Mouse (Mus musculus): ENCODE measurements around the gene Mfsd7a. TPM values are rescaled to one million over a fixed set of nuclear protein-coding genes. Genes with fewer than 3 reads are reported as not detected.

The Mfsd7a gene
- polyA plus RNA-seq, 1 experiment from 2014 or later: 0.21 TPM

DNA sequence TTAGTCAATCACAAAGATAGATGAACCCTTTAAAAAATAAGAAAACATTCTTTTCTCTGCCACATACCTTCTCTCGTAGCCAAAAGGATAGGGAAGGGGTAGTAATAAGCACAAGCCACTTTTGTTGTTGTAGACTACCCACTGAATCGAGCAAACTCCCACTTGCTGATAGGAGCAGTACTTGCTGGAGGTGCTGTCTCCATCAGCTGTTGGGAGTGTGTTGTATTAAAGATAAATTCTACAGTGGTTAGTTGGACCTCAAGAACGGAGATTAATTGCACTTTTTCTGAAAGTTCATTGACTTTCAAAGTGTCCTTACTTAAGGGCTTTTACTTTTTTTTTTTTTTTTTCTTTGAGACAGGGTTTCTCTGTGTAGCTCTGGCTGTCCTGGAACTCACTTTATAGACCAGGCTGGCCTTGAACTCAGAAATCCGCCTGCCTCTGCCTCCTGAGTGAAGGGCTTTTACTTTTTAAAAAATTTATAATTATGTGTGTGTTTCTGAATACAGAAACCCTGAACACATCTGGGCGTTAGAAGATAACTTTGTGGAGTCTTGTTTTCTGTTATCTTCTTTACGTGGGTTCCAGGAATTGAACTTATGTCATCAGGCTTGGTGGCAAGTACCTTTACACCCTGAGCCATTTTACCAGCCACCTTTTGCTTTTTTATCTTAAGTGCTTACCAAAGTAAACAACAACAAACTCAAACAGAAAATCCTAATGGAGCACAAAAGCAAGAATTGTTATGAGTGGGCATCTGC, 16.6 kb upstream of the Mfsd7a start:
- peak overlapping the region; percentile 70 for H3K27ac ChIP-seq (ENCODE audit: low read length)
- H3K27me3 ChIP-seq (ENCODE audit: control insufficient read depth, insufficient read depth, low read depth, low read length): no peaks in the 10 kb centered on the region
- H3K4me3 ChIP-seq (ENCODE audit: low read depth, low read length): no peak overlapping the region
- WGBS (ENCODE audit: insufficient replicate concordance): 28% methylated on average over 6 of the region's 6 CpGs
- peaks cover 47% of the 10 kb centered on the region for H3K4me1 ChIP-seq (ENCODE audit: control insufficient read depth, low read depth, low read length)
- peak overlapping the region; percentile 10 for H3K4me2 ChIP-seq (ENCODE audit: low read depth, low read length)
- no peak for ATAC-seq (ENCODE audit: low read depth)
- no peak overlapping the region for H3K9ac ChIP-seq (ENCODE audit: low read depth, low read length)
- no peaks in the 10 kb centered on the region for H3K9me3 ChIP-seq (replicated peaks; ENCODE audit: control insufficient read depth, low read length)
- no peaks in the 10 kb centered on the region for H3K36me3 ChIP-seq (ENCODE audit: control insufficient read depth, insufficient read depth)

GRCm38 (mm10) chr5:108462446-108462845, 13.8 kb upstream of the Mfsd7a start:
- ATAC-seq (ENCODE audit: low read depth): no peak
- Histone ChIP-seq H3K4me2 (ENCODE audit: low read depth, low read length) (peak overlapping the region; percentile 73), H3K36me3 (ENCODE audit: control insufficient read depth, insufficient read depth) (no peaks in the 10 kb centered on the region), H3K27me3 (ENCODE audit: control insufficient read depth, insufficient read depth, low read depth, low read length) (peaks cover 3% of the 10 kb centered on the region; the same call in 1 of the 2 replicates), H3K9ac (ENCODE audit: low read depth, low read length) (peak overlapping the region; percentile 97), H3K9me3 (replicated peaks; ENCODE audit: control insufficient read depth, low read length) (no peaks in the 10 kb centered on the region), H3K4me1 (ENCODE audit: control insufficient read depth, low read depth, low read length) (peaks cover 48% of the 10 kb centered on the region), H3K4me3 (ENCODE audit: low read depth, low read length) (peak overlapping the region; percentile 88), H3K27ac (ENCODE audit: low read length) (peak overlapping the region; percentile 16; the same call in 1 of the 2 replicates)
- 40% methylated on average over 4 of the region's 4 CpGs for WGBS (ENCODE audit: insufficient replicate concordance)

- H3K27ac ChIP-seq (ENCODE audit: low read length): peak within 1 kb of the TSS; percentile 79
- H3K4me1 ChIP-seq (ENCODE audit: control insufficient read depth, low read depth, low read length): peaks cover 42% of the 10 kb centered on the region
- WGBS (ENCODE audit: insufficient replicate concordance): 1% methylated on average over 62 of the region's 62 CpGs
- no peaks in the 10 kb centered on the region for H3K9me3 ChIP-seq (replicated peaks; ENCODE audit: control insufficient read depth, low read length)
- H3K27me3 ChIP-seq (ENCODE audit: control insufficient read depth, insufficient read depth, low read depth, low read length): peaks cover 3% of the 10 kb centered on the region; the same call in 1 of the 2 replicates
- peak within 1 kb of the TSS; percentile 88 for H3K4me3 ChIP-seq (ENCODE audit: low read depth, low read length)
- peak; percentile 97 for ATAC-seq (ENCODE audit: low read depth)
- peak within 1 kb of the TSS; percentile 73 for H3K4me2 ChIP-seq (ENCODE audit: low read depth, low read length)
- H3K36me3 ChIP-seq (ENCODE audit: control insufficient read depth, insufficient read depth): no peaks in the 10 kb centered on the region
- H3K9ac ChIP-seq (ENCODE audit: low read depth, low read length): peak within 1 kb of the TSS; percentile 97
Observed at GRCm38 (mm10) chr5:108461082-108462065, 12.7 kb upstream of the Mfsd7a start, which contains the start of gene Pcgf3. Gene Pcgf3, plus strand, starts transcription at chr5:108461232.

DNA sequence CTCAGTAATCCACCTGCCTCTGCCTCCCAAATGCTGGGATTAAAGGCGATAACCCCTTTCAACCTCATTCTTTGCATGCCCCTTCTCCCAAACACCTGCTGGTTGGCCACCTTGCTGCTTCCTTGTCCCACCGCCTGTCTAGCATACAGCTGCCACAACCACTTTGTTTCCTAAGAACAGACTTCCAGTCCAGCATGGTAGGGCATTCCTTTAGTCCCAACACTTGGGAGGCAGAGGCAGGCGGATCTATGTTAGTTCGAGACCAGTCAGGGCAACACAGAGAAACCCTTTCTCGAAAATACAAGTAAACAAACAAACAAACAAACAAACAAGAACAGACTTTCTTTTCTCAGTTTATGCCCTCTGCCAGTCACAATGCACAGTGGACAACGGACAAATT, 11.8 kb upstream of the Mfsd7a start:
- Histone ChIP-seq H3K4me3 (ENCODE audit: low read depth, low read length) (peak overlapping the region; percentile 88), H3K27me3 (ENCODE audit: control insufficient read depth, insufficient read depth, low read depth, low read length) (peaks cover 3% of the 10 kb centered on the region; the same call in 1 of the 2 replicates), H3K36me3 (ENCODE audit: control insufficient read depth, insufficient read depth) (no peaks in the 10 kb centered on the region), H3K27ac (ENCODE audit: low read length) (no peak overlapping the region), H3K4me1 (ENCODE audit: control insufficient read depth, low read depth, low read length) (peaks cover 33% of the 10 kb centered on the region), H3K9me3 (replicated peaks; ENCODE audit: control insufficient read depth, low read length) (no peaks in the 10 kb centered on the region), H3K9ac (ENCODE audit: low read depth, low read length) (peak overlapping the region; percentile 29; the same call in 1 of the 2 replicates), H3K4me2 (ENCODE audit: low read depth, low read length) (peak overlapping the region; percentile 73)
- ATAC-seq (ENCODE audit: low read depth): no peak
- 44% methylated on average over 6 of the region's 6 CpGs for WGBS (ENCODE audit: insufficient replicate concordance)

DNA sequence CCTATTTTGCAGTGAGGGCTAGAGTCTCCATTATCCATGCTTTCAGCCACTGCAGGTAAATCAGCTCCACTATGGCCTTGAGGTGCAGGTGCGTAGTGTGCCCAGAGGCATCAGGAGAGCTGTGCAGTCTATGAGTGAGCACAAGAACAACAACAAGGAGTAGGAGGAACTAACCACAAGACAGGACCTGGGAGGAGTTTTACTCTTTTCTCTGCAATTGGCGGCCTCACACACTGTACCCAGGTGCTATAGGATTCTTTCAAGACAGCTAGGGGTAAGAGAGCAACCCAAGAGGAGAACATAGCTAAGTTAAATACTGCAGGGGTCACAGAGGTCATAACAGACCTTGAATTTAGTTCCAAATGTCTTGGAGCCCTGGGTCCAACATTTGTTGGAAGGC, 10.0 kb upstream of the Mfsd7a start:
- peaks cover 3% of the 10 kb centered on the region; the same call in 1 of the 2 replicates for H3K27me3 ChIP-seq (ENCODE audit: control insufficient read depth, insufficient read depth, low read depth, low read length)
- no peak overlapping the region for H3K9ac ChIP-seq (ENCODE audit: low read depth, low read length)
- WGBS (ENCODE audit: insufficient replicate concordance): 66% methylated on average over 2 of the region's 2 CpGs
- ATAC-seq (ENCODE audit: low read depth): no peak
- no peaks in the 10 kb centered on the region for H3K9me3 ChIP-seq (replicated peaks; ENCODE audit: control insufficient read depth, low read length)
- H3K27ac ChIP-seq (ENCODE audit: low read length): no peak overlapping the region
- no peak overlapping the region for H3K4me2 ChIP-seq (ENCODE audit: low read depth, low read length)
- no peak overlapping the region for H3K4me3 ChIP-seq (ENCODE audit: low read depth, low read length)
- H3K36me3 ChIP-seq (ENCODE audit: control insufficient read depth, insufficient read depth): no peaks in the 10 kb centered on the region
- peaks cover 26% of the 10 kb centered on the region for H3K4me1 ChIP-seq (ENCODE audit: control insufficient read depth, low read depth, low read length)

DNA sequence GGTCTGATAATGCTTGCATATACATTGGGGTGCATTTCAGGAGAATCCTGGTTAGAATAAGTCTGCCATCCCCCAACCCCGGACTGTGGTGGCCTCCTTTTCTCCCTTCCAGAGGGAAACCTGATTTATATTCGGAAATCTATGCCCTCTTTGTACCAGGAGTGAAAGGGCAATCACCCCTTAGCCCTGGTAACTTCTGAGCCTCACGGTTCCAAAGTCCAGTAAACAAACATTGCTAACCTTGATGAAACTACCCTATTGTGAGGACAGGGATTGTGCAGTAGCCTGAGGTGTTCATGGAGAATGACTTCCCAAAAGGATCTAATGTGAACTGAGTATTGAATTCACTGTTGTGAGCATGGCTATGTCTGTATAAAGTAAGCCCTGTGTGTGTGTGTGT, 5.4 kb upstream of the Mfsd7a start:
- H3K4me1 ChIP-seq (ENCODE audit: control insufficient read depth, low read depth, low read length): peaks cover 2% of the 10 kb centered on the region; the same call in 1 of the 2 replicates
- H3K4me2 ChIP-seq (ENCODE audit: low read depth, low read length): no peak overlapping the region
- H3K4me3 ChIP-seq (ENCODE audit: low read depth, low read length): no peak overlapping the region
- H3K36me3 ChIP-seq (ENCODE audit: control insufficient read depth, insufficient read depth): no peaks in the 10 kb centered on the region
- no peaks in the 10 kb centered on the region for H3K9me3 ChIP-seq (replicated peaks; ENCODE audit: control insufficient read depth, low read length)
- 48% methylated on average over 3 of the region's 3 CpGs for WGBS (ENCODE audit: insufficient replicate concordance)
- ATAC-seq (ENCODE audit: low read depth): peak; percentile 69; the same call in 1 of the 2 replicates
- H3K9ac ChIP-seq (ENCODE audit: low read depth, low read length): no peak overlapping the region
- 0 out of 2 replicates have a peak overlapping the region, but pooled peaks have one; percentile 28 for H3K27ac ChIP-seq (ENCODE audit: low read length)
- H3K27me3 ChIP-seq (ENCODE audit: control insufficient read depth, insufficient read depth, low read depth, low read length): peaks cover 3% of the 10 kb centered on the region; the same call in 1 of the 2 replicates

GRCm38 (mm10) chr5:108452422-108452821, 3.7 kb upstream of the Mfsd7a start:
- Histone ChIP-seq H3K4me3 (ENCODE audit: low read depth, low read length) (no peak overlapping the region), H3K4me2 (ENCODE audit: low read depth, low read length) (no peak overlapping the region), H3K27me3 (ENCODE audit: control insufficient read depth, insufficient read depth, low read depth, low read length) (no peaks in the 10 kb centered on the region), H3K27ac (ENCODE audit: low read length) (no peak overlapping the region), H3K36me3 (ENCODE audit: control insufficient read depth, insufficient read depth) (no peaks in the 10 kb centered on the region), H3K4me1 (ENCODE audit: control insufficient read depth, low read depth, low read length) (peaks cover 13% of the 10 kb centered on the region), H3K9ac (ENCODE audit: low read depth, low read length) (no peak overlapping the region), H3K9me3 (replicated peaks; ENCODE audit: control insufficient read depth, low read length) (no peaks in the 10 kb centered on the region)
- 78% methylated on average over 1 of the region's 1 CpGs for WGBS (ENCODE audit: insufficient replicate concordance)
- no peak for ATAC-seq (ENCODE audit: low read depth)

- Histone ChIP-seq H3K9me3 (replicated peaks; ENCODE audit: control insufficient read depth, low read length) (no peaks in the 10 kb centered on the region), H3K27me3 (ENCODE audit: control insufficient read depth, insufficient read depth, low read depth, low read length) (no peaks in the 10 kb centered on the region), H3K36me3 (ENCODE audit: control insufficient read depth, insufficient read depth) (no peaks in the 10 kb centered on the region), H3K4me3 (ENCODE audit: low read depth, low read length) (no peak overlapping the region), H3K9ac (ENCODE audit: low read depth, low read length) (no peak overlapping the region), H3K4me2 (ENCODE audit: low read depth, low read length) (no peak overlapping the region), H3K27ac (ENCODE audit: low read length) (no peak overlapping the region), H3K4me1 (ENCODE audit: control insufficient read depth, low read depth, low read length) (peaks cover 14% of the 10 kb centered on the region)
- WGBS (ENCODE audit: insufficient replicate concordance): 44% methylated on average over 1 of the region's 1 CpGs
- ATAC-seq (ENCODE audit: low read depth): no peak
Observed at GRCm38 (mm10) chr5:108451611-108452010, 2.9 kb upstream of the Mfsd7a start.
